Mouse (Mus musculus) lung, embryonic 16.5 days (tissue): ENCODE results near the gene Hecw2. TPM values are rescaled to one million over a fixed set of nuclear protein-coding genes. Genes with fewer than 3 reads are reported as not detected.

Source experiments
- ATAC-seq: fragments of 200-750 bp; cut with Nextera tagmentation; 2 replicates; pipeline ENCODE4 v1.8.0; 2017; ENCODE audit warnings: low read depth, mild to moderate bottlenecking, moderate library complexity
- H3K27ac ChIP-seq: fragments of 300-500 bp; sonication (generic); 2 replicates; pipeline ENCODE4 v1.5.1; 2014; ENCODE audit warnings: mild to moderate bottlenecking, control low read depth, low read length
- H3K27me3 ChIP-seq: fragments of 300-500 bp; sonication (generic); 2 replicates; pipeline ENCODE4 v1.6.1; 2014; ENCODE audit warnings: low read depth, low read length, mixed read lengths; ENCODE audit not compliant: control insufficient read depth, insufficient read depth
- H3K36me3 ChIP-seq: fragments of 300-500 bp; sonication (generic); 2 replicates; pipeline ENCODE4 v1.6.1; 2014; ENCODE audit warnings: low read length; ENCODE audit not compliant: control insufficient read depth, insufficient read depth
- H3K4me1 ChIP-seq: fragments of 300-500 bp; sonication (generic); replicated peaks from 2 replicates; pipeline ENCODE4 v1.6.1; 2014; ENCODE audit warnings: low read length, mixed read lengths; ENCODE audit not compliant: control insufficient read depth, insufficient read depth
- H3K4me2 ChIP-seq: fragments of 300-500 bp; sonication (generic); 2 replicates; pipeline ENCODE4 v1.6.1; 2014; ENCODE audit warnings: low read depth, low read length, control low read depth
- H3K4me3 ChIP-seq: fragments of 300-500 bp; sonication (generic); 2 replicates; pipeline ENCODE4 v1.5.1; 2014; ENCODE audit warnings: mild to moderate bottlenecking, low read length, control low read depth
- H3K9ac ChIP-seq: fragments of 300-500 bp; sonication (generic); 2 replicates; pipeline ENCODE4 v1.6.1; 2014; ENCODE audit warnings: low read length, control low read depth
- H3K9me3 ChIP-seq: fragments of 300-500 bp; sonication (generic); 2 replicates; pipeline ENCODE4 v1.6.1; 2016; ENCODE audit warnings: low read length; ENCODE audit not compliant: control insufficient read depth
- WGBS: fragments of 180-500 bp; shearing (Covaris S2); extraction: QIAGEN DNeasy Blood & Tissue Kit; methylation state at CpG from one replicate; pipeline ENCODE4 v1.1.7; 2014; 5-methylcytosine and 5-hydroxymethylcytosine counted together
- microRNA-seq: library from miRNA; unstranded; fragments of <30 nt; microRNA quantifications from one replicate; pipeline ENCODE4, GENCODE M21; 2016
- polyA plus RNA-seq: library from polyadenylated mRNA; unstranded; fragments of >200 nt; fragmentation: Nextera tagmentation; extraction: Ambion mirVana; gene quantifications from 2 replicates; pipeline ENCODE4 v1.2.1, GENCODE M21; 2015

Gene Hecw2
- polyA plus RNA-seq, 1 experiment from 2014 or later, result 5.8 TPM

DNA sequence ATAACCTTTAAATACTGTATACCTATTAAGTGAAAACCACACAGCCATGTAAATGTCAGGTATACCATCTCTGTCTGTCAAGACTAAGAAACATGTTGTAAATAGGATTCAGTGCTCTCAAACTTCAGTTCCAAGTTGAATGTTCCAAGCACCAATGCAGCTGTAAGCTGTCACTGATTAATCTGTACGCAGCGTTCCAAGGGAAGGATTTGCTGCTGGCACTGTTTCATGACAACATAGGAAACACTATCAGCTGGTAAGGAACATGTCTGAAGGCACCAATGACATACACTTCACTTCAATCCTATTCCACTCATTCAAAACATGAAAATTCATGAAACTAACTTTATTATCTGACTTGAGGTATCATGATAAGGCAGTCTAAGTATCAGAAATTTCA, 428.9 kb downstream of the Hecw2 start:
- ATAC-seq, result no peak
- whole genome bisulfite sequencing, result 43% methylated on average over 2 of the region's 2 CpGs
- Histone ChIP-seq H3K27me3 (no peaks in the 10 kb centered on the region), H3K36me3 (no peaks in the 10 kb centered on the region; the same call in none of the 2 replicates), H3K9ac (no peak overlapping the region), H3K4me1 (no peaks in the 10 kb centered on the region), H3K4me2 (no peak overlapping the region), H3K4me3 (no peak overlapping the region), H3K27ac (no peak overlapping the region), H3K9me3 (no peaks in the 10 kb centered on the region)

DNA sequence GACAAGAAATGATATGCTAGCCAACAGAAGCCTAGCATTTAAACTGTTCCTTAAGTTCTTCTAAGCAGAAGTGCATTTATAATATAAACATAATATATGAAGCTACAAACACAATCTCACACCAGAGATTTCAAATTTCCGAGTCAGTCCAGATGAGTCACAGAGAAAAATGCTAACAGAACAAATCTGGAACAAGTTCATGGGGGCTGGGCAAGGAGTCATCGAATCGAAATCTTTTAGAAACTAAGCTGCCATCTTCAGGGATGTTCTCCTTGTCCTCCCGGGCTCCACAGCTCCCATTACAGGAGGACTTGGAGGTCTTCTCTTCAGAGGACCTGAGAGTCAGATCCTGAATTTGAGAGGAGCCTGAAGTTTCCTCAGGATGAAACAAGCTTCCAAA, 437.7 kb downstream of the Hecw2 start:
- no peak for ATAC-seq
- 80% methylated on average over 4 of the region's 4 CpGs for WGBS
- peaks cover 4% of the 10 kb centered on the region; the same call in 1 of the 2 replicates for H3K36me3 ChIP-seq
- H3K27me3 ChIP-seq, result no peaks in the 10 kb centered on the region
- no peak overlapping the region for H3K4me2 ChIP-seq
- no peak overlapping the region for H3K4me3 ChIP-seq
- no peak overlapping the region for H3K27ac ChIP-seq
- H3K9ac ChIP-seq, result no peak overlapping the region
- no peaks in the 10 kb centered on the region for H3K4me1 ChIP-seq
- H3K9me3 ChIP-seq, result no peaks in the 10 kb centered on the region

Small RNA genes lying within 50 kb of the gene (microRNA-seq; reads per million reads assigned to microRNA genes)
- not detected for gene Mir7681

Other genes with a start within 250 kb of the Hecw2 start
- gene Ccdc150, start 55.5 kb upstream of the Hecw2 start, polyA plus RNA-seq, result 0.31 and 0.33 TPM in 2 replicates
- 23.7 and 24.5 TPM in 2 replicates for gene Gtf3c3, start 243.8 kb upstream of the Hecw2 start, polyA plus RNA-seq